Mouse (Mus musculus) liver, embryonic 11.5 days (tissue): ENCODE data around the gene Krtap27-1. TPM values are rescaled to one million over a fixed set of nuclear protein-coding genes. Genes with fewer than 3 reads are reported as not detected.

ENCODE experiments used
- ATAC-seq: fragments of 200-750 bp; cut with Nextera tagmentation; replicated peaks from 2 replicates; pipeline ENCODE4 v1.8.0; 2017; ENCODE audit warnings: moderate number of reproducible peaks, mild to moderate bottlenecking, moderate TSS enrichment, moderate library complexity; ENCODE audit not compliant: low FRiP score
- DNase-seq: peaks from one replicate; pipeline ENCODE4 v3.0.0-alpha.2; 2017; ENCODE audit warnings: low spot score
- H3K27ac ChIP-seq: fragments of 300-500 bp; sonication (generic); 2 replicates; pipeline ENCODE4 v1.5.1; 2014; ENCODE audit warnings: mild to moderate bottlenecking, low read depth, low read length, control low read depth
- H3K27me3 ChIP-seq: fragments of 300-500 bp; sonication (generic); replicated peaks from 2 replicates; pipeline ENCODE4 v1.6.1; 2014; ENCODE audit warnings: low read length, mixed read lengths; ENCODE audit not compliant: control insufficient read depth, insufficient read depth
- H3K36me3 ChIP-seq: fragments of 300-500 bp; sonication (generic); 2 replicates; pipeline ENCODE4 v1.6.1; 2014; ENCODE audit warnings: mild to moderate bottlenecking, low read length, moderate library complexity, mixed read lengths; ENCODE audit not compliant: control insufficient read depth, insufficient read depth
- H3K4me1 ChIP-seq: fragments of 300-500 bp; sonication (generic); replicated peaks from 2 replicates; pipeline ENCODE4 v1.6.1; 2014; ENCODE audit warnings: low read length, mixed read lengths; ENCODE audit not compliant: control insufficient read depth, insufficient read depth
- H3K4me2 ChIP-seq: fragments of 300-500 bp; sonication (generic); 2 replicates; pipeline ENCODE4 v1.6.1; 2014; ENCODE audit warnings: mild to moderate bottlenecking, control low read depth, moderate library complexity
- H3K4me3 ChIP-seq: fragments of 300-500 bp; sonication (generic); 2 replicates; pipeline ENCODE4 v1.5.1; 2014; ENCODE audit warnings: low read depth, low read length, control low read depth
- H3K9ac ChIP-seq: fragments of 300-500 bp; sonication (generic); 2 replicates; pipeline ENCODE4 v1.6.1; 2014; ENCODE audit warnings: low read depth, low read length, control low read depth
- H3K9me3 ChIP-seq: fragments of 300-500 bp; sonication (generic); 2 replicates; pipeline ENCODE4 v1.6.1; 2016; ENCODE audit warnings: low read length, inconsistent platforms, mixed read lengths; ENCODE audit not compliant: control insufficient read depth
- WGBS: fragments of 180-500 bp; shearing (Covaris S2); extraction: QIAGEN DNeasy Blood & Tissue Kit; methylation state at CpG from one replicate; pipeline ENCODE4 v1.1.7; 2014; 5-methylcytosine and 5-hydroxymethylcytosine counted together
- polyA plus RNA-seq: library from polyadenylated mRNA; unstranded; fragments of >200 nt; fragmentation: Nextera tagmentation; extraction: Ambion mirVana; gene quantifications from 2 replicates; pipeline ENCODE4 v1.2.1, GENCODE M21; 2014

Gene Krtap27-1
- polyA plus RNA-seq, 1 experiment from 2014 or later, result not detected

- H3K4me3 ChIP-seq, result no peak within 1 kb of the TSS
- no peak for ATAC-seq
- WGBS, result 86% methylated on average over 4 of the region's 4 CpGs
- H3K9me3 ChIP-seq, result no peaks in the 10 kb centered on the region
- no peaks in the 10 kb centered on the region for H3K36me3 ChIP-seq
- H3K27ac ChIP-seq, result no peak within 1 kb of the TSS
- no peak within 1 kb of the TSS for H3K9ac ChIP-seq
- H3K4me1 ChIP-seq, result no peaks in the 10 kb centered on the region
- H3K27me3 ChIP-seq, result no peaks in the 10 kb centered on the region
- H3K4me2 ChIP-seq, result no peak within 1 kb of the TSS
- DNase-seq, result no peak
Measured at GRCm38 (mm10) chr16:88627566-88627965, 43.9 kb downstream of the Krtap27-1 start, which contains the start of gene 2310079G19Rik. TSS of gene 2310079G19Rik (minus strand) at chr16:88627666.

Other genes starting within 250 kb of the Krtap27-1 start
- gene Cldn17, start 164.7 kb downstream of the Krtap27-1 start, polyA plus RNA-seq, result not detected in 2 replicates
- gene Cldn8, start 108.5 kb downstream of the Krtap27-1 start, polyA plus RNA-seq, result 0.25 and 0.30 TPM in 2 replicates
- gene Krtap24-1, start 59.4 kb downstream of the Krtap27-1 start, polyA plus RNA-seq, result not detected in 2 replicates
- not detected in 2 replicates for gene 2310079G19Rik, start 44.0 kb downstream of the Krtap27-1 start, polyA plus RNA-seq
- not detected in 2 replicates for gene Krtap26-1, start 23.9 kb downstream of the Krtap27-1 start, polyA plus RNA-seq
- not detected in 2 replicates for gene 2310061N02Rik, start 36.3 kb upstream of the Krtap27-1 start, polyA plus RNA-seq
- not detected in 2 replicates for gene Krtap13-1, start 57.2 kb upstream of the Krtap27-1 start, polyA plus RNA-seq
- gene Krtap13, start 80.0 kb upstream of the Krtap27-1 start, polyA plus RNA-seq, result not detected in 2 replicates
- not detected in 2 replicates for gene 2310034C09Rik, start 87.2 kb upstream of the Krtap27-1 start, polyA plus RNA-seq
- gene 2310057N15Rik, start 102.5 kb upstream of the Krtap27-1 start, polyA plus RNA-seq, result not detected in 2 replicates
- gene Gm5965, start 106.2 kb upstream of the Krtap27-1 start, polyA plus RNA-seq, result not detected in 2 replicates
- not detected in 2 replicates for gene Gm20741, start 140.5 kb upstream of the Krtap27-1 start, polyA plus RNA-seq
- 0.22 TPM in 1 of 2 replicates, not detected in the other for gene Krtap15, start 148.5 kb upstream of the Krtap27-1 start, polyA plus RNA-seq
- gene Krtap14, start 154.5 kb upstream of the Krtap27-1 start, polyA plus RNA-seq, result not detected in 2 replicates
- gene Krtap19-1, start 197.7 kb upstream of the Krtap27-1 start, polyA plus RNA-seq, result not detected in 2 replicates
- gene Krtap19-2, start 202.6 kb upstream of the Krtap27-1 start, polyA plus RNA-seq, result not detected in 2 replicates
- not detected in 2 replicates for gene Krtap19-3, start 206.4 kb upstream of the Krtap27-1 start, polyA plus RNA-seq
- gene Krtap19-4, start 213.4 kb upstream of the Krtap27-1 start, polyA plus RNA-seq, result not detected in 2 replicates
- not detected in 2 replicates for gene Krtap19-5, start 224.8 kb upstream of the Krtap27-1 start, polyA plus RNA-seq